Mouse (Mus musculus) myocyte (in vitro differentiated cells): ENCODE results near the gene Gigyf1. TPM values are rescaled to one million over a fixed set of nuclear protein-coding genes. Genes with fewer than 3 reads are reported as not detected.

ENCODE experiments used
- H3K27me3 ChIP-seq: one replicate; pipeline ENCODE4 v1.6.1; 2011; ENCODE audit not compliant: control insufficient read depth, insufficient read depth, insufficient read length
- H3K36me3 ChIP-seq: one replicate; pipeline ENCODE4 v1.6.1; 2011; ENCODE audit not compliant: control insufficient read depth, insufficient read depth
- H3K4me2 ChIP-seq: one replicate; pipeline ENCODE4 v1.6.1; 2011; ENCODE audit warnings: low read depth, control low read depth
- H3K4me3 ChIP-seq: one replicate; pipeline ENCODE4 v1.5.1; 2011; ENCODE audit warnings: mild to moderate bottlenecking, control low read depth, moderate library complexity
- H3K79me2 ChIP-seq: one replicate; pipeline ENCODE4 v1.6.1; 2011; ENCODE audit not compliant: control insufficient read depth, insufficient read depth
- H3ac ChIP-seq: one replicate; pipeline ENCODE4 v1.6.1; 2011; ENCODE audit not compliant: control insufficient read depth, insufficient read length
- CEBPB ChIP-seq: IDR thresholded peaks from 2 replicates; pipeline ENCODE4 v1.6.1; 2011; ENCODE audit warnings: mild to moderate bottlenecking, moderate library complexity; ENCODE audit not compliant: poor library complexity, insufficient read depth, severe bottlenecking
- E2F4 ChIP-seq: IDR thresholded peaks from one replicate; pipeline ENCODE4 v1.6.1; 2011; ENCODE audit warnings: mild to moderate bottlenecking, control low read depth, moderate library complexity; ENCODE audit not compliant: insufficient read depth
- MAX ChIP-seq: IDR thresholded peaks from one replicate; pipeline ENCODE4 v1.6.1; 2011; ENCODE audit warnings: low read depth, mild to moderate bottlenecking, control low read depth
- MYOD1 ChIP-seq, 3 experiments: IDR thresholded peaks; one replicate each; pipeline ENCODE4 v1.6.1; 2011; ENCODE audit warnings: control low read depth in 2 of 3, low read depth in 2 of 3, mild to moderate bottlenecking in 2 of 3, moderate library complexity in 1 of 3; ENCODE audit not compliant: insufficient read length in 2 of 3, control insufficient read depth in 1 of 3
- MYOG ChIP-seq, 3 experiments: IDR thresholded peaks; one replicate each; pipeline ENCODE4 v1.6.1; 2011; ENCODE audit warnings: control low read depth in 2 of 3, low read depth in 2 of 3, mild to moderate bottlenecking in 2 of 3; ENCODE audit not compliant: insufficient read length in 2 of 3, control insufficient read depth in 1 of 3, insufficient read depth in 1 of 3
- POLR2A ChIP-seq: IDR thresholded peaks from one replicate; pipeline ENCODE4 v1.6.1; 2011; ENCODE audit warnings: low read depth, mild to moderate bottlenecking, control low read depth, moderate library complexity; ENCODE audit not compliant: insufficient read length
- POLR2AphosphoS2 ChIP-seq: IDR thresholded peaks from one replicate; pipeline ENCODE4 v1.6.1; 2011; ENCODE audit warnings: low read depth, control low read depth; ENCODE audit not compliant: insufficient read length
- REST ChIP-seq: IDR thresholded peaks from one replicate; pipeline ENCODE4 v1.6.1; 2011; ENCODE audit warnings: mild to moderate bottlenecking, control low read depth, moderate library complexity; ENCODE audit not compliant: insufficient read depth, insufficient read length
- SRF ChIP-seq: IDR thresholded peaks from one replicate; pipeline ENCODE4 v1.6.1; 2011; ENCODE audit warnings: low read depth; ENCODE audit not compliant: control insufficient read depth, insufficient read length
- TCF12 ChIP-seq: IDR thresholded peaks from one replicate; pipeline ENCODE4 v1.6.1; 2011; ENCODE audit warnings: mild to moderate bottlenecking, control low read depth; ENCODE audit not compliant: poor library complexity, insufficient read depth, severe bottlenecking
- TCF3 ChIP-seq: IDR thresholded peaks from one replicate; pipeline ENCODE4 v1.6.1; 2011; ENCODE audit warnings: low read depth, control low read depth; ENCODE audit not compliant: insufficient read length
- USF1 ChIP-seq: IDR thresholded peaks from one replicate; pipeline ENCODE4 v1.6.1; 2011; ENCODE audit warnings: low read depth, mild to moderate bottlenecking, control low read depth, moderate library complexity
- polyA plus RNA-seq: library from polyadenylated mRNA; unstranded; fragments of >200 nt; fragmentation: generic; extraction: Trizol; gene quantifications from one replicate; pipeline ENCODE4 v1.2.1, GENCODE M21; 2012; ENCODE audit warnings: missing spikeins

Gigyf1 gene
- polyA plus RNA-seq, 1 experiment = 9.6 TPM

- Histone ChIP-seq H3K79me2 (no peaks in the 10 kb centered on the region), H3K4me3 (no peak overlapping the region), H3K27me3 (peaks cover 17% of the 10 kb centered on the region), H3ac (no peak overlapping the region), H3K36me3 (no peaks in the 10 kb centered on the region), H3K4me2 (no peak overlapping the region)
- TF ChIP-seq POLR2A = no peak
- TF ChIP-seq MYOG (IDR thresholded peaks at IDR 0.05; ENCODE audit: control insufficient read depth in 1 of 3, insufficient read depth in 1 of 3, insufficient read length in 2 of 3, low read depth in 2 of 3) = no peak
- TF ChIP-seq MYOD1 (IDR thresholded peaks at IDR 0.05; ENCODE audit: control insufficient read depth in 1 of 3, insufficient read length in 2 of 3, low read depth in 2 of 3) = no peak
- no peak for TF ChIP-seq SRF
- no peak for TF ChIP-seq E2F4
- TF ChIP-seq TCF12 = no peak
- TF ChIP-seq TCF3 = no peak
- TF ChIP-seq MAX = no peak
- no peak for TF ChIP-seq USF1
- no peak for TF ChIP-seq CEBPB
- no peak for TF ChIP-seq REST
Observed at GRCm38 (mm10) chr5:137540991-137541390, 22.6 kb downstream of the Gigyf1 start.

GRCm38 (mm10) chr5:137541768-137542540 is 23.6 kb downstream of the Gigyf1 start:
- no peak overlapping the region for H3ac ChIP-seq
- H3K36me3 ChIP-seq = no peaks in the 10 kb centered on the region
- H3K27me3 ChIP-seq = peaks cover 17% of the 10 kb centered on the region
- TF ChIP-seq MYOD1 (IDR thresholded peaks at IDR 0.05; ENCODE audit: control insufficient read depth in 1 of 3, insufficient read length in 2 of 3, low read depth in 2 of 3) (peak in 1 of 3 experiments; percentile 2), MYOG (IDR thresholded peaks at IDR 0.05; ENCODE audit: control insufficient read depth in 1 of 3, insufficient read depth in 1 of 3, insufficient read length in 2 of 3, low read depth in 2 of 3) (peak in 1 of 3 experiments; percentile 29), MAX (no peak)
- no peak overlapping the region for H3K4me3 ChIP-seq
- H3K79me2 ChIP-seq = no peaks in the 10 kb centered on the region
- H3K4me2 ChIP-seq = no peak overlapping the region

- TF ChIP-seq REST = no peak
- no peak for TF ChIP-seq TCF12
- no peak for TF ChIP-seq POLR2A
- TF ChIP-seq E2F4 = no peak
- TF ChIP-seq MAX = no peak
- no peak for TF ChIP-seq MYOG (IDR thresholded peaks at IDR 0.05; ENCODE audit: control insufficient read depth in 1 of 3, insufficient read depth in 1 of 3, insufficient read length in 2 of 3, low read depth in 2 of 3)
- TF ChIP-seq TCF3 = no peak
- no peak for TF ChIP-seq USF1
- TF ChIP-seq POLR2AphosphoS2 = no peak
- no peak for TF ChIP-seq CEBPB
- no peak for TF ChIP-seq SRF
- TF ChIP-seq MYOD1 (IDR thresholded peaks at IDR 0.05; ENCODE audit: control insufficient read depth in 1 of 3, insufficient read length in 2 of 3, low read depth in 2 of 3) = no peak
- Histone ChIP-seq H3ac (no peak overlapping the region), H3K4me2 (no peak overlapping the region)
Observed at GRCm38 (mm10) chr5:137544926-137545325, 26.6 kb downstream of the Gigyf1 start.

GRCm38 (mm10) chr5:137545596-137545995 is 27.2 kb downstream of the Gigyf1 start:
- no peaks in the 10 kb centered on the region for H3K36me3 ChIP-seq
- H3K27me3 ChIP-seq = peaks cover 28% of the 10 kb centered on the region

More at GRCm38 (mm10) chr5:137544926-137545325, 26.6 kb downstream of the Gigyf1 start:
- H3K27me3 ChIP-seq = peaks cover 26% of the 10 kb centered on the region
- no peaks in the 10 kb centered on the region for H3K36me3 ChIP-seq
- H3K4me3 ChIP-seq = no peak overlapping the region
- no peaks in the 10 kb centered on the region for H3K79me2 ChIP-seq

GRCm38 (mm10) chr5:137549840-137550239 is 31.5 kb downstream of the Gigyf1 start:
- Histone ChIP-seq H3K4me3 (no peak overlapping the region), H3K27me3 (peaks cover 39% of the 10 kb centered on the region), H3K36me3 (no peaks in the 10 kb centered on the region), H3ac (no peak overlapping the region), H3K79me2 (no peaks in the 10 kb centered on the region), H3K4me2 (no peak overlapping the region)
- no peak for TF ChIP-seq USF1
- TF ChIP-seq SRF = no peak
- no peak for TF ChIP-seq REST
- no peak for TF ChIP-seq POLR2A
- TF ChIP-seq MYOG (IDR thresholded peaks at IDR 0.05; ENCODE audit: control insufficient read depth in 1 of 3, insufficient read depth in 1 of 3, insufficient read length in 2 of 3, low read depth in 2 of 3) = no peak
- no peak for TF ChIP-seq TCF12
- no peak for TF ChIP-seq CEBPB
- TF ChIP-seq MAX = no peak
- no peak for TF ChIP-seq E2F4
- TF ChIP-seq TCF3 = no peak
- no peak for TF ChIP-seq MYOD1 (IDR thresholded peaks at IDR 0.05; ENCODE audit: control insufficient read depth in 1 of 3, insufficient read length in 2 of 3, low read depth in 2 of 3)
- TF ChIP-seq POLR2AphosphoS2 = no peak

More at GRCm38 (mm10) chr5:137545596-137545995, 27.2 kb downstream of the Gigyf1 start:
- no peak overlapping the region for H3ac ChIP-seq
- no peaks in the 10 kb centered on the region for H3K79me2 ChIP-seq
- H3K4me2 ChIP-seq = no peak overlapping the region
- no peak overlapping the region for H3K4me3 ChIP-seq
- no peak for TF ChIP-seq TCF3
- TF ChIP-seq REST = no peak
- TF ChIP-seq MYOG (IDR thresholded peaks at IDR 0.05; ENCODE audit: control insufficient read depth in 1 of 3, insufficient read depth in 1 of 3, insufficient read length in 2 of 3, low read depth in 2 of 3) = no peak
- no peak for TF ChIP-seq USF1
- no peak for TF ChIP-seq POLR2A
- no peak for TF ChIP-seq TCF12
- no peak for TF ChIP-seq E2F4
- TF ChIP-seq POLR2AphosphoS2 = no peak
- TF ChIP-seq SRF = no peak
